Mouse (Mus musculus): ENCODE measurements around the gene Ost4. TPM values are rescaled to one million over a fixed set of nuclear protein-coding genes. Genes with fewer than 3 reads are reported as not detected.
"Not testable (repeated sequence)": the region's sequence is repeated elsewhere in the genome, so short reads cannot be mapped to it uniquely, and the experiment has no call there.

The Ost4 gene
- total and polyA plus RNA-seq, 3 experiments = 220 to 478 (median 321) TPM

- DNase-seq (ENCODE audit: low read depth, low spot score) = no peak
- Histone ChIP-seq H3K36me3 (ENCODE audit: control insufficient read depth in 1 of 2, insufficient read depth in 2 of 2, low read length in 2 of 2) (peaks cover 0 to 12% of the 10 kb centered on the region in 2 experiments; a peak in 1 of 4 replicates), H3K27ac (ENCODE audit: control insufficient read depth, low read depth, low read length) (no peak overlapping the region), H3K4me1 (ENCODE audit: control insufficient read depth in 1 of 2, insufficient read depth in 2 of 2, low read length in 2 of 2) (peaks cover 0 to 10% of the 10 kb centered on the region in 2 experiments; a peak in 2 of 4 replicates), H3K4me3 (ENCODE audit: control insufficient read depth in 1 of 2, insufficient read depth in 1 of 2, low read depth in 2 of 2, low read length in 2 of 2) (peak overlapping the region in 1 of 2 experiments; percentile 50; a peak in 2 of 4 replicates), H3K27me3 (ENCODE audit: control insufficient read depth in 1 of 2, insufficient read depth in 2 of 2, low read length in 2 of 2) (no peaks in the 10 kb centered on the region), H3K9me3 (replicated peaks; ENCODE audit: insufficient read depth, low read length) (no peaks in the 10 kb centered on the region), H3K9ac (ENCODE audit: control insufficient read depth, low read depth, low read length, poor library complexity, severe bottlenecking) (no peak overlapping the region), H3K79me2 (ENCODE audit: control insufficient read depth, insufficient read depth, low read length, poor library complexity) (peaks cover 5% of the 10 kb centered on the region; the same call in 1 of the 2 replicates)
- TF ChIP-seq SMC3 (IDR thresholded peaks at IDR 0.05; ENCODE audit: low read depth, low read length) (no peak), HCFC1 (IDR thresholded peaks at IDR 0.05; ENCODE audit: low read depth, low read length) (0 out of 2 replicates have a peak, but pooled peaks have one; percentile 9), ZNF384 (IDR thresholded peaks at IDR 0.05; ENCODE audit: low read depth, low read length) (peak; percentile 73)
These were observed 21.4 kb downstream of the Ost4 start for GRCm38 (mm10) chr5:30886209-30886608.

- H3K9me3 ChIP-seq (replicated peaks; ENCODE audit: insufficient read depth, low read length); H3K79me2 ChIP-seq (ENCODE audit: control insufficient read depth, insufficient read depth, low read length, poor library complexity); H3K4me3 ChIP-seq (ENCODE audit: control insufficient read depth in 1 of 2, insufficient read depth in 1 of 2, low read depth in 2 of 2, low read length in 2 of 2); H3K9ac ChIP-seq (ENCODE audit: control insufficient read depth, low read depth, low read length, poor library complexity, severe bottlenecking); H3K4me1 ChIP-seq (ENCODE audit: control insufficient read depth in 1 of 2, insufficient read depth in 2 of 2, low read length in 2 of 2); H3K27ac ChIP-seq (ENCODE audit: control insufficient read depth, low read depth, low read length); H3K36me3 ChIP-seq (ENCODE audit: control insufficient read depth in 1 of 2, insufficient read depth in 2 of 2, low read length in 2 of 2); H3K27me3 ChIP-seq (ENCODE audit: control insufficient read depth in 1 of 2, insufficient read depth in 2 of 2, low read length in 2 of 2); DNase-seq (ENCODE audit: low read depth, low spot score): not testable (repeated sequence)
- TF ChIP-seq TBP (IDR thresholded peaks at IDR 0.05; ENCODE audit: low read depth, low read length) = peak; percentile 93
These were observed 25.7 kb downstream of the Ost4 start for GRCm38 (mm10) chr5:30881839-30882238.

GRCm38 (mm10) chr5:30879347-30879943, 28.1 kb downstream of the Ost4 start:
- DNase-seq (ENCODE audit: low read depth, low spot score) = no peak
- Histone ChIP-seq H3K4me3 (ENCODE audit: control insufficient read depth in 1 of 2, insufficient read depth in 1 of 2, low read depth in 2 of 2, low read length in 2 of 2) (no peak overlapping the region), H3K27ac (ENCODE audit: control insufficient read depth, low read depth, low read length) (no peak overlapping the region), H3K27me3 (ENCODE audit: control insufficient read depth in 1 of 2, insufficient read depth in 2 of 2, low read length in 2 of 2) (no peaks in the 10 kb centered on the region), H3K9ac (ENCODE audit: control insufficient read depth, low read depth, low read length, poor library complexity, severe bottlenecking) (no peak overlapping the region), H3K9me3 (replicated peaks; ENCODE audit: insufficient read depth, low read length) (no peaks in the 10 kb centered on the region), H3K79me2 (ENCODE audit: control insufficient read depth, insufficient read depth, low read length, poor library complexity) (no peaks in the 10 kb centered on the region), H3K4me1 (ENCODE audit: control insufficient read depth in 1 of 2, insufficient read depth in 2 of 2, low read length in 2 of 2) (no peaks in the 10 kb centered on the region), H3K36me3 (ENCODE audit: control insufficient read depth in 1 of 2, insufficient read depth in 2 of 2, low read length in 2 of 2) (peaks cover 0 to 12% of the 10 kb centered on the region in 2 experiments; a peak in 2 of 4 replicates)
- TF ChIP-seq EP300 (IDR thresholded peaks at IDR 0.05; ENCODE audit: low read depth in 1 of 2, low read length in 2 of 2) (no peak), SMC3 (IDR thresholded peaks at IDR 0.05; ENCODE audit: low read depth, low read length) (peak; percentile 22; the same call in 1 of the 2 replicates), MAFK (IDR thresholded peaks at IDR 0.05; ENCODE audit: borderline replicate concordance, low read depth, low read length) (0 out of 2 replicates have a peak, but pooled peaks have one; percentile 18), CHD2 (IDR thresholded peaks at IDR 0.05; ENCODE audit: low read length) (no peak), ZMIZ1 (IDR thresholded peaks at IDR 0.05; ENCODE audit: low read depth, low read length) (0 out of 2 replicates have a peak, but pooled peaks have one; percentile 6), JUND (IDR thresholded peaks at IDR 0.05; ENCODE audit: low read depth, low read length) (peak; percentile 84), RAD21 (IDR thresholded peaks at IDR 0.05; ENCODE audit: low read depth, low read length) (peak; percentile 15), CTCF (IDR thresholded peaks at IDR 0.05 in 2 of 3, conservative IDR thresholded peaks at IDR 0.05 in 1 of 3; ENCODE audit: control insufficient read depth in 1 of 3, insufficient read depth in 1 of 3, low read depth in 2 of 3, low read length in 3 of 3, poor library complexity in 1 of 3, severe bottlenecking in 1 of 3) (peak in 1 of 3 experiments; percentile 10; a peak in 1 of 6 replicates)
